Mouse (Mus musculus) heart, postnatal 36 days (tissue): ENCODE measurements around the gene Sesn3. TPM values are rescaled to one million over a fixed set of nuclear protein-coding genes. Genes with fewer than 3 reads are reported as not detected.

Source experiments
- DNase-seq, 2 experiments: peaks; one replicate each; pipeline ENCODE4 v3.0.0; 2021 to 2022
- intact Hi-C: fragments of 180-260 bp; cut with DNase I; formaldehyde crosslinking; loops from one replicate; pipeline ENCODE4 v1.15.1; 2025
- total RNA-seq, 2 experiments: library from RNA; stranded (reverse); gene quantifications; 2 replicates each; pipeline ENCODE4 v1.2.3; 2021

Sesn3 gene
- total RNA-seq, 2 experiments from 2014 or later = 23.3 to 25.0 TPM

- no peak for DNase-seq
- intact Hi-C loops = loop anchor here (5.0 kb wide), 1 partner anchor 105 kb away; the partner anchor contains the start of gene Sesn3
Observed at GRCm38 (mm10) chr9:14382256-14382791, 107.5 kb downstream of the Sesn3 start.

Other genes with a start within 250 kb of the Sesn3 start
- gene Endod1, start 106.4 kb downstream of the Sesn3 start, total RNA-seq = 1 to 10 TPM; 8.2 to 8.5 TPM
- gene Kdm4d, start 225.4 kb downstream of the Sesn3 start, total RNA-seq = not detected
- 10 to 100 TPM; 68.5 to 72.9 TPM for gene Cwc15, start 225.6 kb downstream of the Sesn3 start, total RNA-seq